16 mouse cellular contexts compared by ENCODE assay signal in the genomic region with DNA sequence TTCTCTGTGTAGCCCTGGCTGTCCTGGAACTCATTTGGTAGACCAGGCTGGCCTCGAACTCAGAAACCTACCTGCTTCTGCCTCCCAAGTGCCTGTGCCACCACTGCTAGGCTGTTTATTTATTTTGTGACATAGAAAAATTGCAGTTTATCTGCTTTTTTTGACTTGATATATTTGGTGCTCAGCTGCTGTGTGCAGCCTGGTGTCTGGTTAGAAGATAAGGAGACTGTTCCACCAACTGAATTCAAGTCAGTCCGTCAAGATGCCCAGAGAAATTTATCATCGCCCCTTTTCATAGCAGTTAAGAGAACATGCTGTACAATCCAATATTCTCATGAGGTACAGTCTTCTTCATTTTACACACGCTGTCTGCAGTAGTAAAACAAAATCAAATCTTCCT.
"Had no signal": no experiment of that assay in that cellular context is flagged by ENCODE, and none has a peak within 500 bp of the region (broad histone marks: within the 10 kb centered on the region; RNA-seq: fewer than 3 reads in every experiment).

No protein-coding gene starts in this region.

- DNase-seq: kidney, adult 2 months; kidney, postnatal 25 days; left cerebral cortex, postnatal 4 days; lung, adult 2 months; lung, postnatal 14 days; lung, postnatal 4 days; midbrain, embryonic 14.5 days; thymus, adult 2 months; thymus, postnatal 14 days; thymus, postnatal 4 days had no signal

- H3K36me3 ChIP-seq: limb, embryonic 12.5 days; limb, embryonic 15.5 days; midbrain, embryonic 10.5 days had no signal

- H3K4me2 ChIP-seq: limb, embryonic 12.5 days; limb, embryonic 15.5 days had no signal

- H3K9ac ChIP-seq: limb, embryonic 12.5 days; limb, embryonic 15.5 days had no signal

- H3K9me3 ChIP-seq: limb, embryonic 12.5 days; limb, embryonic 15.5 days; midbrain, embryonic 10.5 days had no signal

- ATAC-seq: intestine, postnatal 0 days had no signal

- H3K27me3 ChIP-seq: limb, embryonic 12.5 days; limb, embryonic 15.5 days had no signal

- H3K4me3 ChIP-seq: limb, embryonic 12.5 days; limb, embryonic 15.5 days; midbrain, embryonic 10.5 days had no signal

- H3K27ac ChIP-seq: kidney, postnatal 0 days; limb, embryonic 12.5 days; limb, embryonic 15.5 days; midbrain, embryonic 10.5 days; stomach, postnatal 0 days had no signal
